Mouse (Mus musculus) testis, adult 2 months (tissue): ENCODE data around the gene Plekhj1. TPM values are rescaled to one million over a fixed set of nuclear protein-coding genes. Genes with fewer than 3 reads are reported as not detected.

Experiments
- H3K27ac ChIP-seq: fragments of 200-500 bp; 2 replicates; pipeline ENCODE4 v1.5.1; 2012; ENCODE audit warnings: low read depth, low read length; ENCODE audit not compliant: control insufficient read depth, insufficient read depth
- H3K27me3 ChIP-seq: fragments of 200-500 bp; 2 replicates; pipeline ENCODE4 v1.6.1; 2012; ENCODE audit warnings: mild to moderate bottlenecking, low read length, moderate library complexity; ENCODE audit not compliant: control insufficient read depth, insufficient read depth
- H3K36me3 ChIP-seq: fragments of 200-500 bp; 2 replicates; pipeline ENCODE4 v1.6.1; 2012; ENCODE audit warnings: mild to moderate bottlenecking, low read length; ENCODE audit not compliant: control insufficient read depth, insufficient read depth
- H3K4me1 ChIP-seq: fragments of 200-500 bp; 2 replicates; pipeline ENCODE4 v1.6.1; 2012; ENCODE audit warnings: low read length; ENCODE audit not compliant: control insufficient read depth, insufficient read depth
- H3K4me3 ChIP-seq: fragments of 200-500 bp; 2 replicates; pipeline ENCODE4 v1.5.1; 2012; ENCODE audit warnings: low read depth, mild to moderate bottlenecking, low read length, moderate library complexity, mixed read lengths; ENCODE audit not compliant: control insufficient read depth
- CTCF ChIP-seq: fragments of 200-500 bp; IDR thresholded peaks from 2 replicates; pipeline ENCODE4 v1.5.1; 2012; ENCODE audit warnings: low read depth, mild to moderate bottlenecking, inconsistent platforms, low read length, moderate library complexity; ENCODE audit not compliant: control insufficient read depth, insufficient read depth, insufficient replicate concordance
- POLR2A ChIP-seq: fragments of 200-500 bp; IDR thresholded peaks from 2 replicates; pipeline ENCODE4 v1.6.1; 2012; ENCODE audit warnings: low read depth, mild to moderate bottlenecking, inconsistent platforms, low read length, moderate library complexity; ENCODE audit not compliant: control insufficient read depth
- polyA plus RNA-seq: library from polyadenylated mRNA; depleted of rRNA; stranded (reverse); fragments of >200 nt; gene quantifications from 2 replicates; pipeline ENCODE4 v1.2.3, GENCODE M21; 2012

Gene Plekhj1
- polyA plus RNA-seq, 1 experiment = 41.4 TPM

- TF ChIP-seq CTCF = no peak
- TF ChIP-seq POLR2A = no peak
- Histone ChIP-seq H3K27ac (no peak overlapping the region), H3K4me1 (peaks cover 15% of the 10 kb centered on the region), H3K4me3 (no peak overlapping the region), H3K36me3 (no peaks in the 10 kb centered on the region), H3K27me3 (no peaks in the 10 kb centered on the region)
These were observed 43.3 kb upstream of the Plekhj1 start for GRCm38 (mm10) chr10:80841685-80842084.

GRCm38 (mm10) chr10:80839848-80840247, 41.4 kb upstream of the Plekhj1 start:
- H3K27ac ChIP-seq = no peak overlapping the region
- no peaks in the 10 kb centered on the region for H3K36me3 ChIP-seq
- TF ChIP-seq CTCF = no peak
- no peak for TF ChIP-seq POLR2A
- no peak overlapping the region for H3K4me3 ChIP-seq
- peaks cover 25% of the 10 kb centered on the region for H3K4me1 ChIP-seq
- H3K27me3 ChIP-seq = no peaks in the 10 kb centered on the region

GRCm38 (mm10) chr10:80838346-80838912, 40.0 kb upstream of the Plekhj1 start:
- H3K36me3 ChIP-seq = no peaks in the 10 kb centered on the region
- no peak overlapping the region for H3K27ac ChIP-seq
- H3K4me1 ChIP-seq = peaks cover 23% of the 10 kb centered on the region
- no peak overlapping the region for H3K4me3 ChIP-seq
- TF ChIP-seq POLR2A = no peak
- no peak for TF ChIP-seq CTCF
- no peaks in the 10 kb centered on the region for H3K27me3 ChIP-seq

- no peaks in the 10 kb centered on the region for H3K27me3 ChIP-seq
- H3K4me1 ChIP-seq = peaks cover 22% of the 10 kb centered on the region
- no peak overlapping the region for H3K4me3 ChIP-seq
- TF ChIP-seq CTCF (no peak), POLR2A (no peak)
- no peak overlapping the region for H3K27ac ChIP-seq
- no peaks in the 10 kb centered on the region for H3K36me3 ChIP-seq
These were observed 39.4 kb upstream of the Plekhj1 start for GRCm38 (mm10) chr10:80837827-80838226.

- no peak overlapping the region for H3K27ac ChIP-seq
- TF ChIP-seq CTCF (no peak), POLR2A (no peak)
- H3K27me3 ChIP-seq = no peaks in the 10 kb centered on the region
- no peaks in the 10 kb centered on the region for H3K36me3 ChIP-seq
- H3K4me3 ChIP-seq = no peak overlapping the region
- peaks cover 22% of the 10 kb centered on the region for H3K4me1 ChIP-seq
These were observed 38.5 kb upstream of the Plekhj1 start for GRCm38 (mm10) chr10:80836949-80837379.

- TF ChIP-seq POLR2A = no peak
- TF ChIP-seq CTCF = no peak
- Histone ChIP-seq H3K4me3 (no peak overlapping the region), H3K27me3 (no peaks in the 10 kb centered on the region), H3K36me3 (no peaks in the 10 kb centered on the region), H3K27ac (no peak overlapping the region), H3K4me1 (peaks cover 28% of the 10 kb centered on the region)
These were observed 37.2 kb upstream of the Plekhj1 start for GRCm38 (mm10) chr10:80835617-80836016.

GRCm38 (mm10) chr10:80832818-80833217, 34.4 kb upstream of the Plekhj1 start:
- no peak for TF ChIP-seq POLR2A
- TF ChIP-seq CTCF = no peak
- H3K27ac ChIP-seq = no peak overlapping the region
- no peaks in the 10 kb centered on the region for H3K36me3 ChIP-seq
- H3K4me3 ChIP-seq = no peak overlapping the region
- peaks cover 31% of the 10 kb centered on the region for H3K4me1 ChIP-seq
- H3K27me3 ChIP-seq = no peaks in the 10 kb centered on the region
